Mouse (Mus musculus) embryo, embryonic 11 days (tissue): ENCODE results near the gene Olfr586.

Experiments
- DNase-seq: peaks from one replicate; pipeline ENCODE4 v3.0.0-alpha.2; 2015

The Olfr586 gene

DNA sequence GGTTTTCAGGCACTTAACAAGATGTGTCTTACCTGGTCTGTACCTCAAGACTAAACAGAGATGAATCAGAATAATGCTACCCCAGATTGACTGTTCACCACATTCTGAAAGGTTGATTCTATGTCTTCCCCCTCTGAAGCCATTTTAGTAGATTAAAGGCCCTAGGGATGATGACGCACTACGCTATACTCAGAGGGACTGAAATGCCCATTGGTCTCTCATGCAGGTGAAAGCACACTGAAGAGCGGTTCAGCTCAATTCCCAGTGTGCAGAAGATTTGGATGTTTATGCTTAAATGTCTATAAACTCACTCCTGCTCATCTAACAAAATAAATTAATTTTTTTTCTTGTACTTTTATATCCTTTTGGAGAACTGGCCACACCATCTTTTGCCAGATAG is at the start of gene Olfr586:
Gene Olfr586 (minus strand): TSS at position 101 of the 400 bp plus-strand sequence.
- DNase-seq, result no peak

- DNase-seq, result no peak
Measured at GRCm38 (mm10) chr7:103169697-103170096, 44.3 kb upstream of the Olfr586 start.

DNA sequence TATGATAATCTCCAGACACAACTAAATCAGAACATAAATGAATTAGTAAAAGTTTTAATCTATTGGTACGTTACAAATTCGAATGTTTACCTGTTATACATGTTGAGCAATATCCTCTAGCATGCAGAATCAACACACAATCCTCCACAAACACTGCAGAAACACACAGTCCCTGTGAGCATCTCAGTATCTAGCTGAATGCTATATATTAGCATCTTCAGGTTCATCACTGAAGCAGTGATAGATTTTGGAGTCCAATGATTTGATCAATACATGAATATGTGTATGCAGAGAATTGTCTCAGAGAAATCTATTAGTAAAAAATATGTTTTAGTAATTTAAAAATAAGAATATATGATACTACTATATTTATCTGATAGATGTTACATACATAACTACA is 30.8 kb upstream of the Olfr586 start, which contains the start of gene Olfr589:
Gene Olfr589 (minus strand): TSS at position 101 of the 400 bp plus-strand sequence.
- DNase-seq, result no peak

DNA sequence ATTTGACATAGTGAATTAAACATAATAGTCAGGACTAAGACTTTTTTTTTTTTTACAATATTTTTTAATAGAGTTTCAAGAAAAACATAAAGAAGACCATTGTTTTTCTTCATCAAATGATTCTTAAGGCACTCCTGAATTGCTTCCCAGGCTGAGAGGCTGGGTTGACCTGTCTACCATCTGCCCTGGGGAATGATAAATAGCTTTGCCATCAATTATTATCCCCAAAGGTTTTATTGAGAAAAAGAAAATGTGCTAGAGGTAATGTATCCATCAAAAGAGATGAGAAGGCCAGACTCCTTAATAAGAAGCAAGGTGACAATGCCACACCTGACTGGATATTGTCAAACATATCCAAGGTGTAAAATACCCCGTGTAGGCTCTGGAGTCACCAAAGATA is 15.1 kb upstream of the Olfr586 start, which contains the start of gene Olfr588-ps1:
Gene Olfr588-ps1 (plus strand): TSS at position 301 of the 400 bp plus-strand sequence.
- no peak for DNase-seq

DNA sequence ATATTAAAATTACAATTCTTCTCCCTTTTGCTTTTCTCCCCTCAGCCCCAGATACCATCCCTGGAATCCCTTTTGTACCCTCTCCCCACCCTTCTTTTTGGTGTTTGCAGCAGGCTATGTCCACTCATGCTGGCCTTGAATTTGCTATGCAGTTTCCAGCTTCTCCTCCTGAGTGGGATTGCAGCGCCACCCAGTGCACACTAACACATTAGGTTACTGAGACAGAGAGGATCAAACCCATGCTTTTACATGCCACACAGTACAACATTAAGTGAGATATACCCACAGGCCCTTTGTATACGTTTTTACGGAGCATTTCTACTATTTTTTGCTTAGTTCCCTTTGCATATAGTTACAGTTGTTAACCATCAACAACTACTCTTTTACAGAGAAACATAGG is 6.0 kb downstream of the Olfr586 start:
- DNase-seq, result peak; percentile 24

GRCm38 (mm10) chr7:103097420-103097819 is 28.0 kb downstream of the Olfr586 start, which contains the start of gene Olfr585:
Gene Olfr585, plus strand, starts transcription at chr7:103097720.
- DNase-seq, result no peak

DNA sequence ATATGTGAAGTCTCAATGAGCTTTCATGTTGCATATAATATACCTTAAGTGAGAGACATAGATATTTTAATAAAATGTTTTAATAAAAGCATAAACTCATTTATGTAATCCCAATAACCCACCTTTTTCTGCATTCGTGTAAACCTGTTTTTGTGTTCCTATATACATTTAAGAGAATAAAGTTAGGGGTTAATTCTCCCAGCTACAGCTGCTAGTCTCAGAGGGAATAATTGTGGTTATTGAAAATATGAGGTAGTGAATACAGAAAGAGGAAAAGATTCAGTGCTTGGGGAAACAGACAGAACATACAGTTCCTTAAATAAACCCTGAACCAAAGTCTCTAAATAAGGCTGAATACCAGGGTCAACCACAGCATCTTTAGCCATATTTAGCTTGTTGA is 43.9 kb downstream of the Olfr586 start, which contains the start of gene Olfr584:
Gene Olfr584 (plus strand): TSS at position 301 of the 400 bp plus-strand sequence.
- no peak for DNase-seq
